Mouse (Mus musculus) 3134 (cell line): ENCODE results near the gene Srrt.

Source experiments
- DNase-seq: peaks from one replicate; pipeline ENCODE4 v3.0.0-alpha.2; 2011; ENCODE audit warnings: low spot score; ENCODE audit not compliant: insufficient read length; ENCODE audit errors: extremely low read depth

Gene Srrt

GRCm38 (mm10) chr5:137277360-137278342 is 29.8 kb downstream of the Srrt start:
- no peak for DNase-seq

GRCm38 (mm10) chr5:137268131-137268910 is 39.2 kb downstream of the Srrt start:
- DNase-seq, result no peak

- DNase-seq, result no peak
These were observed 42.7 kb downstream of the Srrt start for GRCm38 (mm10) chr5:137264787-137265186.

GRCm38 (mm10) chr5:137263897-137264720 is 43.4 kb downstream of the Srrt start:
- DNase-seq, result no peak
